In genomic region chr7:88129536-88130487, GRCm38 (mm10) we compare ENCODE assay signal across 8 mouse cellular contexts.
DNase-seq lines count a peak whose midpoint lies in the region; ATAC-seq and TF ChIP-seq lines count a peak whose summit lies in the region.

No protein-coding gene starts in this region.

- no peak for ATAC-seq in heart, postnatal 0 days (ENCODE audit: insufficient read depth, low read depth)
- peak; percentile 95 for ATAC-seq in forebrain, embryonic 16.5 days
- ATAC-seq in midbrain, embryonic 12.5 days (ENCODE audit: low FRiP score, low read depth): peak; percentile 95
- peak; percentile 53 for ATAC-seq in stomach, embryonic 16.5 days (ENCODE audit: insufficient read depth, low FRiP score)
- ATAC-seq in monocyte, adult 5-6 weeks (replicated peaks; ENCODE audit: insufficient number of reproducible peaks, low FRiP score, low TSS enrichment, poor library complexity, severe bottlenecking): no peak; the same call in 1 of the 2 replicates

- peaks cover 17% of the 10 kb centered on the region for H3K27me3 ChIP-seq in heart, postnatal 0 days (ENCODE audit: control insufficient read depth, insufficient read depth, low read length)
- H3K27me3 ChIP-seq in forebrain, embryonic 16.5 days (replicated peaks; ENCODE audit: control insufficient read depth, insufficient read depth, low read length): no peaks in the 10 kb centered on the region
- peaks cover 15% of the 10 kb centered on the region for H3K27me3 ChIP-seq in midbrain, embryonic 12.5 days
- H3K27me3 ChIP-seq in stomach, embryonic 16.5 days (ENCODE audit: control insufficient read depth, insufficient read depth, low read length): peaks cover 12% of the 10 kb centered on the region

- WGBS in heart, postnatal 0 days: 11% methylated on average over 41 of the region's 41 CpGs
- WGBS in forebrain, embryonic 16.5 days: 4% methylated on average over 41 of the region's 41 CpGs
- WGBS in midbrain, embryonic 12.5 days: 9% methylated on average over 41 of the region's 41 CpGs
- WGBS in stomach, embryonic 16.5 days: 12% methylated on average over 41 of the region's 41 CpGs

- DNase-seq in heart, postnatal 0 days (ENCODE audit: low spot score): no peak
- no peak for DNase-seq in heart, adult 9 months (ENCODE audit: low spot score in 2 of 2)
- DNase-seq in brain, embryonic 14.5 days (ENCODE audit: low read depth): peak; percentile 84
- peak; percentile 50 to 60 for DNase-seq in left cerebral cortex, postnatal 25 days (ENCODE audit: low spot score in 2 of 2)

- no peaks in the 10 kb centered on the region for H3K36me3 ChIP-seq in heart, postnatal 0 days (replicated peaks; ENCODE audit: control insufficient read depth, insufficient read depth, low read length)
- no peaks in the 10 kb centered on the region for H3K36me3 ChIP-seq in forebrain, embryonic 16.5 days (ENCODE audit: control insufficient read depth, insufficient read depth)
- H3K36me3 ChIP-seq in midbrain, embryonic 12.5 days: no peaks in the 10 kb centered on the region
- H3K36me3 ChIP-seq in stomach, embryonic 16.5 days (ENCODE audit: control insufficient read depth, insufficient read depth, low read length): no peaks in the 10 kb centered on the region

- no peak overlapping the region for H3K27ac ChIP-seq in heart, postnatal 0 days (ENCODE audit: low read depth)
- no peak overlapping the region; the same call in 1 of the 2 replicates for H3K27ac ChIP-seq in forebrain, embryonic 16.5 days (ENCODE audit: low read length)
- no peak overlapping the region for H3K27ac ChIP-seq in midbrain, embryonic 12.5 days (replicated peaks)
- no peak overlapping the region for H3K27ac ChIP-seq in stomach, embryonic 16.5 days (ENCODE audit: low read length)

- TF ChIP-seq CTCF in heart, postnatal 0 days (IDR thresholded peaks at IDR 0.05; ENCODE audit: low read depth): no peak
- no peak for TF ChIP-seq CTCF in brain, embryonic 14.5 days (IDR thresholded peaks at IDR 0.05; ENCODE audit: borderline replicate concordance, extremely low read depth, insufficient read depth, insufficient read length)

- TF ChIP-seq POLR2A in brain, embryonic 14.5 days (IDR thresholded peaks at IDR 0.05; ENCODE audit: borderline replicate concordance, extremely low read depth, insufficient read depth, insufficient read length, poor library complexity, severe bottlenecking): no peak

- H3K4me3 ChIP-seq in heart, postnatal 0 days (ENCODE audit: low read depth, low read length): peak overlapping the region; percentile 29
- peak overlapping the region; percentile 48 for H3K4me3 ChIP-seq in forebrain, embryonic 16.5 days (replicated peaks; ENCODE audit: low read length)
- H3K4me3 ChIP-seq in midbrain, embryonic 12.5 days: peak overlapping the region; percentile 44
- peak overlapping the region; percentile 40 for H3K4me3 ChIP-seq in stomach, embryonic 16.5 days (replicated peaks; ENCODE audit: low read length)

- no peak overlapping the region for H3K9ac ChIP-seq in heart, postnatal 0 days (replicated peaks; ENCODE audit: low read depth, low read length)
- H3K9ac ChIP-seq in forebrain, embryonic 16.5 days (replicated peaks; ENCODE audit: low read depth, low read length): peak overlapping the region; percentile 67
- H3K9ac ChIP-seq in midbrain, embryonic 12.5 days (replicated peaks): peak overlapping the region; percentile 57
- H3K9ac ChIP-seq in stomach, embryonic 16.5 days (ENCODE audit: low read length): peak overlapping the region; percentile 44; the same call in 1 of the 2 replicates

- no peak for TF ChIP-seq EP300 in heart, postnatal 0 days (IDR thresholded peaks at IDR 0.05; ENCODE audit: low read depth)

- H3K9me3 ChIP-seq in heart, postnatal 0 days (replicated peaks; ENCODE audit: control insufficient read depth, low read length): no peaks in the 10 kb centered on the region
- H3K9me3 ChIP-seq in forebrain, embryonic 16.5 days (ENCODE audit: control insufficient read depth, low read length): no peaks in the 10 kb centered on the region
- H3K9me3 ChIP-seq in midbrain, embryonic 12.5 days: no peaks in the 10 kb centered on the region
- no peaks in the 10 kb centered on the region for H3K9me3 ChIP-seq in stomach, embryonic 16.5 days (replicated peaks; ENCODE audit: control insufficient read depth, low read length)

- peak overlapping the region; percentile 53 for H3K4me2 ChIP-seq in heart, postnatal 0 days (ENCODE audit: low read depth, low read length)
- H3K4me2 ChIP-seq in forebrain, embryonic 16.5 days (ENCODE audit: low read length): peak overlapping the region; percentile 72
- peak overlapping the region; percentile 73 for H3K4me2 ChIP-seq in midbrain, embryonic 12.5 days (replicated peaks)
- peak overlapping the region; percentile 48 for H3K4me2 ChIP-seq in stomach, embryonic 16.5 days (ENCODE audit: low read depth, low read length)

- intact Hi-C loops in left cerebral cortex, postnatal 25 days (cut with DNase I): no loop called here

- no peaks in the 10 kb centered on the region for H3K4me1 ChIP-seq in heart, postnatal 0 days (ENCODE audit: control insufficient read depth, insufficient read depth)
- H3K4me1 ChIP-seq in forebrain, embryonic 16.5 days (replicated peaks; ENCODE audit: control insufficient read depth, insufficient read depth, low read length): peaks cover 11% of the 10 kb centered on the region
- H3K4me1 ChIP-seq in midbrain, embryonic 12.5 days: peaks cover 8% of the 10 kb centered on the region; the same call in 1 of the 2 replicates
- no peaks in the 10 kb centered on the region for H3K4me1 ChIP-seq in stomach, embryonic 16.5 days (ENCODE audit: control insufficient read depth, insufficient read depth, low read length)

Comparison
In these comparisons a context has a peak if more than half of its experiments do, and no peak if none do; other contexts are left out.
1. ATAC-seq: peak in forebrain, embryonic 16.5 days (single experiment), midbrain, embryonic 12.5 days (single experiment) and stomach, embryonic 16.5 days (single experiment); none in heart, postnatal 0 days (single experiment) and monocyte, adult 5-6 weeks (single experiment).
2. DNase-seq: peak in brain, embryonic 14.5 days (single experiment) and left cerebral cortex, postnatal 25 days (2 of 2); none in heart, postnatal 0 days (single experiment) and heart, adult 9 months (0 of 2).
3. Peak in every context shown above with its lines, with median percentiles within 50 percentile points of each other: H3K4me2 ChIP-seq and H3K4me3 ChIP-seq.